Mouse (Mus musculus): Measurements from ENCODE around the gene Trio. TPM values are rescaled to one million over a fixed set of nuclear protein-coding genes. Genes with fewer than 3 reads are reported as not detected.

Trio gene
- total and polyA plus RNA-seq, 2 experiments from 2014 or later, result 21.9 to 214 TPM

GRCm38 (mm10) chr15:27858179-27858819 is 167.3 kb downstream of the Trio start:
- DNase-seq (no peak), ATAC-seq (no peak)
- Histone ChIP-seq H3K27me3 (ENCODE audit: insufficient read depth, low read length) (no peaks in the 10 kb centered on the region), H3K9me3 (ENCODE audit: low read length) (no peaks in the 10 kb centered on the region), H3K4me2 (ENCODE audit: low read depth) (no peak overlapping the region), H3K27ac (ENCODE audit: low read depth, low read length) (no peak overlapping the region), H3K4me3 (ENCODE audit: low read depth, low read length) (no peak overlapping the region), H3K36me3 (ENCODE audit: insufficient read depth) (peaks cover 31% of the 10 kb centered on the region), H3K9ac (no peak overlapping the region), H3K4me1 (ENCODE audit: insufficient read depth) (no peaks in the 10 kb centered on the region)
- TF ChIP-seq CTCF (IDR thresholded peaks at IDR 0.05; ENCODE audit: low read depth), result no peak
- WGBS, result 93% methylated on average over 7 of the region's 7 CpGs

DNA sequence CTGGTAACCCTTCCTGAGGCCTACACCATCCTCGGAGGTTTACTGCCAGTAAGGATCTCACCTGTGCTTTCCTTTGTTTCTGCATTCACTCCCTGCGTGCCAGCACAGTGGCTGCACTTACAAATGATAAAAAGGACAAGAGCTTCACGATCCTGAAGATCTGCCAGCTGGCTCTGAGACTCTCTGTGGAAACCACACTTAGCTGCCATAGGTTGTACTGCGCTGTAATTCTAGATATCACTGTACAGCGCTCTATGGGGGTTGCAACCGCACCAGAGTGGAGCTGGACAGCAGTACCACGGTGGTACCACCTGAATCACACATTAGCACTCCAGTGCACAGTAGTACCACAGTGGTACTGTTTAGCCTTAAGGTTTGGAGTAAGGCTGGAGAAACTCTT is 168.4 kb downstream of the Trio start:
- Histone ChIP-seq H3K36me3 (ENCODE audit: insufficient read depth) (peaks cover 38% of the 10 kb centered on the region), H3K9me3 (ENCODE audit: low read length) (no peaks in the 10 kb centered on the region), H3K27me3 (ENCODE audit: insufficient read depth, low read length) (no peaks in the 10 kb centered on the region), H3K27ac (ENCODE audit: low read depth, low read length) (no peak overlapping the region), H3K4me3 (ENCODE audit: low read depth, low read length) (no peak overlapping the region), H3K9ac (no peak overlapping the region), H3K4me1 (ENCODE audit: insufficient read depth) (no peaks in the 10 kb centered on the region), H3K4me2 (ENCODE audit: low read depth) (no peak overlapping the region)
- WGBS, result 75% methylated on average over 7 of the region's 7 CpGs
- ATAC-seq (no peak), DNase-seq (no peak)
- TF ChIP-seq CTCF (IDR thresholded peaks at IDR 0.05; ENCODE audit: low read depth), result no peak

GRCm38 (mm10) chr15:27856050-27856787 is 169.4 kb downstream of the Trio start:
- Histone ChIP-seq H3K4me2 (ENCODE audit: low read depth) (no peak overlapping the region), H3K4me1 (ENCODE audit: insufficient read depth) (no peaks in the 10 kb centered on the region)

DNA sequence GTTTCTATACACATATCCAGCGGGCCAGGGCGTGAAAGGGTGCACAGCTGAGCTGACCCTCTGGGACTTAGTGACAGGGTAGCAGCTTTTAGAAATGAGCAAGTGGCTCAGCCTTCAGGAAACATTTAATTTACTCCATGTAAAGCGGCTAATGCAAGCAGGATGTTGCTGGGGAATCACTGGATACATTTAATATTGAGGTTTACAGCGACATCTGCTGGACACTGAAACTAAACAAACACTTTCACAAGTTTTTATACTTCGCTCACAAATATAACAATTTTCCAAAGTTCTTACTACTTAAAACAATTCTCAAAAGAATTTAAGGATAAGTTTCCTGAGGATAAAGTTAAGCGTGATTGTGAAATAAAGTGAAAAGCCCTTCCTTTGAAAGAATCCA is 174.3 kb downstream of the Trio start:
- ATAC-seq, result no peak
- Histone ChIP-seq H3K27me3 (ENCODE audit: insufficient read depth, low read length) (no peaks in the 10 kb centered on the region), H3K9ac (no peak overlapping the region), H3K36me3 (ENCODE audit: insufficient read depth) (peaks cover 80% of the 10 kb centered on the region), H3K4me1 (ENCODE audit: insufficient read depth) (no peaks in the 10 kb centered on the region), H3K4me3 (ENCODE audit: low read depth, low read length) (no peak overlapping the region), H3K4me2 (ENCODE audit: low read depth) (no peak overlapping the region), H3K9me3 (ENCODE audit: low read length) (no peaks in the 10 kb centered on the region), H3K27ac (ENCODE audit: low read depth, low read length) (no peak overlapping the region)
- 81% methylated on average over 6 of the region's 6 CpGs for WGBS
- DNase-seq, result peak; percentile 41
- peak; percentile 37 for TF ChIP-seq CTCF (IDR thresholded peaks at IDR 0.05; ENCODE audit: low read depth)

More at GRCm38 (mm10) chr15:27856050-27856787, 169.4 kb downstream of the Trio start:
- DNase-seq (no peak), ATAC-seq (no peak)
- Histone ChIP-seq H3K4me3 (ENCODE audit: low read depth, low read length) (no peak overlapping the region), H3K9ac (no peak overlapping the region), H3K27me3 (ENCODE audit: insufficient read depth, low read length) (no peaks in the 10 kb centered on the region), H3K36me3 (ENCODE audit: insufficient read depth) (peaks cover 43% of the 10 kb centered on the region), H3K9me3 (ENCODE audit: low read length) (no peaks in the 10 kb centered on the region), H3K27ac (ENCODE audit: low read depth, low read length) (no peak overlapping the region)
- WGBS, result 61% methylated on average over 29 of the region's 29 CpGs
- no peak for TF ChIP-seq CTCF (IDR thresholded peaks at IDR 0.05; ENCODE audit: low read depth)

DNA sequence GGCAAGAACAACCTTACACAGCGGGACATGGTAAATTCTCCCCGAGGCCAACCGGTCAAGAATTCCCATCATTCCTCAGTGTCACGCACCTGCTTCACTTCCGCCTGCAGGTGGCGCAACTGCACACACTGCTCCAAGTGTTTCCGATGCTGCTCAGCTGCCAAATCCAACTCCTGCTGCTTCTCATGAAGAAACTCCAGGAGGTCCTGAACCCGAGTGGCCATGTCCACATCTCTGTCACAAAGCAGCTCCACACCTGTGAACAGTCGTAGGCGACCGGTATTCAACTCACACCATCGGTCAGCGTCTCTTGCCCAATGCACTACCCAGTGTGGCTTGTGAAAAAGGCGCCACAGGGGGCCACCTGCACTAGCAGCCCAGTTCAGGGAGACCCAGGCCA is 174.7 kb downstream of the Trio start:
- Histone ChIP-seq H3K27ac (ENCODE audit: low read depth, low read length) (no peak overlapping the region), H3K27me3 (ENCODE audit: insufficient read depth, low read length) (no peaks in the 10 kb centered on the region), H3K4me3 (ENCODE audit: low read depth, low read length) (no peak overlapping the region), H3K9ac (no peak overlapping the region), H3K4me1 (ENCODE audit: insufficient read depth) (no peaks in the 10 kb centered on the region), H3K36me3 (ENCODE audit: insufficient read depth) (peaks cover 84% of the 10 kb centered on the region), H3K9me3 (ENCODE audit: low read length) (no peaks in the 10 kb centered on the region), H3K4me2 (ENCODE audit: low read depth) (no peak overlapping the region)
- whole genome bisulfite sequencing, result 89% methylated on average over 14 of the region's 14 CpGs
- peak; percentile 39 for DNase-seq
- ATAC-seq, result 0 out of 2 replicates have a peak, but pooled peaks have one; percentile 2
- peak; percentile 71 for TF ChIP-seq CTCF (IDR thresholded peaks at IDR 0.05; ENCODE audit: low read depth)

- Histone ChIP-seq H3K9ac (no peak overlapping the region), H3K36me3 (ENCODE audit: insufficient read depth) (peaks cover 92% of the 10 kb centered on the region), H3K9me3 (ENCODE audit: low read length) (no peaks in the 10 kb centered on the region), H3K27me3 (ENCODE audit: insufficient read depth, low read length) (no peaks in the 10 kb centered on the region), H3K4me1 (ENCODE audit: insufficient read depth) (no peaks in the 10 kb centered on the region), H3K4me3 (ENCODE audit: low read depth, low read length) (no peak overlapping the region), H3K4me2 (ENCODE audit: low read depth) (no peak overlapping the region), H3K27ac (ENCODE audit: low read depth, low read length) (no peak overlapping the region)
- no peak for TF ChIP-seq CTCF (IDR thresholded peaks at IDR 0.05; ENCODE audit: low read depth)
- 90% methylated on average over 4 of the region's 4 CpGs for WGBS
- no peak for DNase-seq
- no peak for ATAC-seq
These were observed 175.7 kb downstream of the Trio start for GRCm38 (mm10) chr15:27849910-27850309.

DNA sequence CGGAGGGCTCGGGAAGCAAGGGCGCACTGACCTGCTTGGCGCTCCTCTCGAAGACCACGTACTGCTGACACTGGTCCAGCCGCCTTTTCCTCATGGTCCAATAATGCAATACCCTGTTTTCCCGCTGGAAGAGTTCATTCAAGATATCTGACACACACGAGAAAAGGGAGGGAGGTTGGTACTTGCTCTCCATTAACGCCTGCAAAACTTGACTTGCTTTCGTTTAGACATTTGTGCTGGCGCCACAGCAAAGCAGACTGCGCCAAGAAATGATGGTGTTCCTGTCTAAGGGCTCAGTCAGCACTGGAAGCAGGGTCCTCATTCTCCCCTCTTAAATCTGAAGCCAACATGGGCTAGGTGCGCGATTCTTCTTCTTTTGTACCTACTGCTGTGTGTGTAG is 184.0 kb downstream of the Trio start:
- 65% methylated on average over 15 of the region's 15 CpGs for WGBS
- Histone ChIP-seq H3K27ac (ENCODE audit: low read depth, low read length) (no peak overlapping the region; the same call in 1 of the 2 replicates), H3K9me3 (ENCODE audit: low read length) (no peaks in the 10 kb centered on the region)

More for the DNA sequence above, 184.0 kb downstream of the Trio start:
- no peak for TF ChIP-seq CTCF (IDR thresholded peaks at IDR 0.05; ENCODE audit: low read depth)
- ATAC-seq (peak; percentile 32; the same call in 1 of the 2 replicates), DNase-seq (peak; percentile 53)
- Histone ChIP-seq H3K4me1 (ENCODE audit: insufficient read depth) (no peaks in the 10 kb centered on the region), H3K27me3 (ENCODE audit: insufficient read depth, low read length) (no peaks in the 10 kb centered on the region), H3K36me3 (ENCODE audit: insufficient read depth) (peaks cover 77% of the 10 kb centered on the region), H3K9ac (no peak overlapping the region), H3K4me3 (ENCODE audit: low read depth, low read length) (no peak overlapping the region), H3K4me2 (ENCODE audit: low read depth) (no peak overlapping the region)
